Mouse (Mus musculus) lung, postnatal 0 days (tissue): ENCODE measurements at regions not wholly inside any gene's neighbourhood (a gene's known extent, or its start where the extent isn't known, plus 50 kb on each side); places are given as distances from the start of the nearest gene placed in this dataset.

Experiments used
- ATAC-seq: fragments of 200-750 bp; cut with Nextera tagmentation; 2 replicates; pipeline ENCODE4 v1.8.0; 2017; ENCODE audit warnings: moderate library complexity
- DNase-seq: peaks from one replicate; pipeline ENCODE4 v3.0.0-alpha.2; 2016; ENCODE audit warnings: low spot score
- H3K27ac ChIP-seq: fragments of 300-500 bp; sonication (generic); 2 replicates; pipeline ENCODE4 v1.5.1; 2014; ENCODE audit warnings: antibody characterized with exemption, mild to moderate bottlenecking, low read length, mixed read lengths
- H3K27me3 ChIP-seq: fragments of 300-500 bp; sonication (generic); replicated peaks from 2 replicates; pipeline ENCODE4 v1.6.1; 2014; ENCODE audit warnings: low read length, mixed read lengths; ENCODE audit not compliant: insufficient read depth
- H3K36me3 ChIP-seq: fragments of 300-500 bp; sonication (generic); 2 replicates; pipeline ENCODE4 v1.6.1; 2014; ENCODE audit warnings: low read length, mixed read lengths; ENCODE audit not compliant: insufficient read depth
- H3K4me1 ChIP-seq: fragments of 300-500 bp; sonication (generic); 2 replicates; pipeline ENCODE4 v1.6.1; 2014; ENCODE audit warnings: antibody characterized with exemption, low read depth, low read length, mixed read lengths; ENCODE audit not compliant: insufficient read depth
- H3K4me2 ChIP-seq: fragments of 300-500 bp; sonication (generic); replicated peaks from 2 replicates; pipeline ENCODE4 v1.6.1; 2014; ENCODE audit warnings: low read depth, mild to moderate bottlenecking, low read length, moderate library complexity, mixed read lengths
- H3K4me3 ChIP-seq: fragments of 300-500 bp; sonication (generic); 2 replicates; pipeline ENCODE4 v1.5.1; 2014; ENCODE audit warnings: low read depth, low read length
- H3K9ac ChIP-seq: fragments of 300-500 bp; sonication (generic); replicated peaks from 2 replicates; pipeline ENCODE4 v1.6.1; 2014; ENCODE audit warnings: low read depth, mild to moderate bottlenecking
- H3K9me3 ChIP-seq: fragments of 300-500 bp; sonication (generic); 2 replicates; pipeline ENCODE4 v1.6.1; 2016; ENCODE audit warnings: low read length, mixed read lengths
- CTCF ChIP-seq: IDR thresholded peaks from 2 replicates; pipeline ENCODE4 v1.5.1; 2016; ENCODE audit warnings: antibody characterized with exemption, mild to moderate bottlenecking
- EP300 ChIP-seq: IDR thresholded peaks from 2 replicates; pipeline ENCODE4 v1.6.1; 2016; ENCODE audit warnings: antibody characterized with exemption, mild to moderate bottlenecking, control low read depth
- WGBS: fragments of 180-500 bp; shearing (Covaris S2); extraction: QIAGEN DNeasy Blood & Tissue Kit; methylation state at CpG from one replicate; pipeline ENCODE4 v1.1.7; 2014; 5-methylcytosine and 5-hydroxymethylcytosine counted together

GRCm38 (mm10) chr15:60431916-60432315 is 415.5 kb upstream of the 4933412E24Rik start:
- H3K27ac ChIP-seq: no peak overlapping the region
- H3K27me3 ChIP-seq: no peaks in the 10 kb centered on the region
- TF ChIP-seq EP300: no peak
- no peak for TF ChIP-seq CTCF
- H3K4me3 ChIP-seq: no peak overlapping the region
- H3K9ac ChIP-seq: no peak overlapping the region
- no peaks in the 10 kb centered on the region for H3K9me3 ChIP-seq
- H3K4me2 ChIP-seq: no peak overlapping the region
- DNase-seq (no peak), ATAC-seq (no peak)
- no peaks in the 10 kb centered on the region for H3K4me1 ChIP-seq
- 63% methylated on average over 1 of the region's 1 CpGs for WGBS
- no peaks in the 10 kb centered on the region for H3K36me3 ChIP-seq

DNA sequence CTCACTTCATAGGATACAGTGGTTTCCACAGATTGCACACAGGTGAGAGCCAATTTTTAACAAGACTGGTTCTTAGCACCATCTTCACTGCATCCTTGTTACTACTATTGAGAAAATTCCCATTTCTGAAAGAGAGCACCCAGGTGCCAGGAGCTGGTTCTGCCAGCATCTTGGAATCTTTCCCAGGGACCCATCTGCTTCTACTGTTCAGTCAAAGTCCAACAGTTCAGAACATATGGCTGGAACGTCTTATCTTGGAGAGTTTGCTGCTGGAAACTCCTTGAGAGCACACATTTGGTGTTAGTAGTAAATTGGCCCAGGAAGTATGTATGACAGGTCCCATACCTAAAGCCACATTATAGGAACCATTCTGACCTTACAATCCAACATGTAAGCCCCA is 402.7 kb upstream of the 4933412E24Rik start:
- Histone ChIP-seq H3K9me3 (no peaks in the 10 kb centered on the region), H3K9ac (no peak overlapping the region), H3K4me3 (no peak overlapping the region), H3K4me2 (no peak overlapping the region), H3K27ac (no peak overlapping the region), H3K36me3 (no peaks in the 10 kb centered on the region), H3K27me3 (no peaks in the 10 kb centered on the region), H3K4me1 (no peaks in the 10 kb centered on the region)
- ATAC-seq (no peak), DNase-seq (no peak)
- WGBS: 33% methylated on average over 1 of the region's 1 CpGs
- no peak for TF ChIP-seq CTCF
- no peak for TF ChIP-seq EP300

- no peaks in the 10 kb centered on the region for H3K27me3 ChIP-seq
- H3K4me3 ChIP-seq: no peak overlapping the region
- no peak overlapping the region for H3K27ac ChIP-seq
- H3K9ac ChIP-seq: no peak overlapping the region
- WGBS: 78% methylated on average over 7 of the region's 7 CpGs
- ATAC-seq (no peak), DNase-seq (no peak)
- H3K9me3 ChIP-seq: no peaks in the 10 kb centered on the region
- no peak for TF ChIP-seq CTCF
- no peak for TF ChIP-seq EP300
- no peaks in the 10 kb centered on the region for H3K4me1 ChIP-seq
- H3K4me2 ChIP-seq: no peak overlapping the region
- H3K36me3 ChIP-seq: no peaks in the 10 kb centered on the region
Measured at GRCm38 (mm10) chr15:60392267-60392666, 375.9 kb upstream of the 4933412E24Rik start.

- WGBS: 82% methylated on average over 1 of the region's 1 CpGs
- Histone ChIP-seq H3K9me3 (no peaks in the 10 kb centered on the region), H3K4me2 (no peak overlapping the region), H3K9ac (no peak overlapping the region), H3K4me1 (no peaks in the 10 kb centered on the region), H3K36me3 (no peaks in the 10 kb centered on the region), H3K4me3 (no peak overlapping the region), H3K27me3 (no peaks in the 10 kb centered on the region), H3K27ac (no peak overlapping the region)
- ATAC-seq (no peak), DNase-seq (no peak)
- TF ChIP-seq EP300 (no peak), CTCF (no peak)
Measured at GRCm38 (mm10) chr15:60390336-60390735, 373.9 kb upstream of the 4933412E24Rik start.

GRCm38 (mm10) chr15:60387962-60388361 is 371.5 kb upstream of the 4933412E24Rik start:
- DNase-seq (no peak), ATAC-seq (no peak)
- H3K27ac ChIP-seq: no peak overlapping the region
- H3K36me3 ChIP-seq: no peaks in the 10 kb centered on the region
- no peak overlapping the region for H3K9ac ChIP-seq
- H3K4me1 ChIP-seq: no peaks in the 10 kb centered on the region
- no peak overlapping the region for H3K4me2 ChIP-seq
- TF ChIP-seq EP300 (no peak), CTCF (no peak)
- WGBS: 89% methylated on average over 2 of the region's 2 CpGs
- no peak overlapping the region for H3K4me3 ChIP-seq
- H3K9me3 ChIP-seq: no peaks in the 10 kb centered on the region
- no peaks in the 10 kb centered on the region for H3K27me3 ChIP-seq
